Mouse (Mus musculus) right cerebral cortex, adult 18-20 months (tissue): ENCODE measurements around the gene Ms4a1.
"Not testable (repeated sequence)": the region's sequence is repeated elsewhere in the genome, so short reads cannot be mapped to it uniquely, and the experiment has no call there.

Experiments used
- DNase-seq: peaks from one replicate; pipeline ENCODE4 v3.0.0; 2022; ENCODE audit warnings: mixed read lengths

Ms4a1 gene

GRCm38 (mm10) chr19:11266052-11266845 lies at the start of gene Ms4a1:
Ms4a1 (minus strand) TSS chr19:11266241.
- no peak for DNase-seq

GRCm38 (mm10) chr19:11314354-11314753 lies 48.3 kb upstream of the Ms4a1 start, which contains the start of gene Ms4a14:
Ms4a14 (minus strand) TSS chr19:11314454.
- DNase-seq: no peak

- no peak for DNase-seq
Measured at GRCm38 (mm10) chr19:11308888-11309287, 42.8 kb upstream of the Ms4a1 start.

DNA sequence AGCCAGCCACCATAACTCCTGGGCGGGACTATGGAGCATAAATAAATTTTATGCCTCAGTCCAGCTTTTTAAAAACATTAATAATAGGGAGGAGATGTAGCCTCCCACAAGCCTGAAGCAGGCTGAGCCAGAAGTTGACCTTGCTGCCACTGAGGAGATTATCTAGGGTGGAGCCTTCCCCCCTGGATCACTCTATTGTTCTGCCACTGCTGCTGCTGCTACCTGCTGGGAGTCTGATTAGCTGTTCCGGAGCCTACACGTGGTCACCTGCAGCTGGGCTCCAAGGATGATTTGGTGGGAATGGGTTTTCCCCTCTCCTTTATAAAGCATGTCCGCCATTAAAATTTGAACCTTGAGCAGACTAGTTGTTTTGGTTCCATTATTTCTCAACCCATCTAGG lies 33.5 kb upstream of the Ms4a1 start:
- DNase-seq: not testable (repeated sequence)

- DNase-seq: no peak
Measured at GRCm38 (mm10) chr19:11298939-11299338, 32.9 kb upstream of the Ms4a1 start.

DNA sequence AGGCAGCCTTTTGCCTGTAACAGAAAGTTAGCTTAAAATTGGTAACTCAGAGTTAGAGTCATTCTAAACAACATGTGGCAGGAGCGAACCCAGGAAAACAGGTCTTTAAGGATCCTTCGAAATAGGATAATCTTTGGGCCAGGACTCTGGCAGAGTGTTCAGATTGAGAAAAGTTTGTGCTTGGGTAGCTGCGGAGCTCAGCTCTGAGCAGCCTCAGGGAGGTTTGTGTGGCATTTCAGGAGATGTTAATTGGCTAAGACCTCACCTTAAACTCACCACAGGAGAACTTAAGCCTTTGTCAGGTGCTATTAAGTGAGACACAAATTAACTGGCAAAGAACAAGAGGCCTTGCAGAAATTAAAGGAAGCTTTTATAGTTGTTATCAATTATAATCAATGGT lies 27.6 kb upstream of the Ms4a1 start:
- not testable (repeated sequence) for DNase-seq

DNA sequence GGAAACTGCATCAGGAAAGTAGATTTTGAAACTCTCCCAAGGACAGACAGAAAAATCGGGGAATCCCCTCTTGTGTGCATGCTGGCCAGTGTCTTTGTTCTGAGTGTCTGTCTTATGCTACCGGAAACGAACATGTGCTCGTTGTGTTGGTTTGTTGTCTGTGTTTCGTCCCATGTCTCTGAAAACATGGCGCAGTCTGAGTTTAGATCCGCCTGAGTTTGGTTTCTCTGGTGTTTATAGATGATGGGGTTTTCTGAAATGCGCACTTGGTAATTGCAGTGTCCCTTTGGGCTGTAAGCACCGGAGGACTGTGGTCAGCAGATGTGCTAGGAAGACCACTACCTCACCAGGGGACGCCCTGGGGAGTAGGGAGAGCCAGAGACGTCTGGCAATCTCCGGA lies 26.9 kb upstream of the Ms4a1 start:
- DNase-seq: peak; percentile 0

GRCm38 (mm10) chr19:11283773-11284172 lies 17.7 kb upstream of the Ms4a1 start, which contains the start of gene Ms4a5:
Ms4a5 (minus strand) TSS chr19:11283873.
- no peak for DNase-seq

DNA sequence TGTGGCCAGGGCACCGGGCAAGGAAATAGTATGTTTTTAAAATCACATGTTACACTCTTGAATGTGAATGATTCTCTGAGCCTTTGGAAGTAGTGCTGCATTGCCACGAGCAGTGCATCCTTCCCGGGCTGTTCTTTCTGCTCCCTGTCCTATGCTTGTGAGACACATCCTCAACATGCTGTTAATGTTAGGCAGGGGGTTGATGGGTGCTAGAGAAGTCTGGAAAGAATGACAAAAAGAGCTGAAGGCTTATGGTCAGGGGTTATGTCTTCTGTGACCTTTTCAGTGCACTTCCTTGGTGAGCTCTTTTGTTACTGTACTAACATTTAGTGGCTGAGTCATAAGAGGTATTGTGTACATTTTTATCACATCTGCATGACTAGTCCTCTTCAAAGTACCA lies 14.2 kb upstream of the Ms4a1 start:
- DNase-seq: no peak

GRCm38 (mm10) chr19:11276431-11276830 lies 10.4 kb upstream of the Ms4a1 start:
- DNase-seq: no peak

DNA sequence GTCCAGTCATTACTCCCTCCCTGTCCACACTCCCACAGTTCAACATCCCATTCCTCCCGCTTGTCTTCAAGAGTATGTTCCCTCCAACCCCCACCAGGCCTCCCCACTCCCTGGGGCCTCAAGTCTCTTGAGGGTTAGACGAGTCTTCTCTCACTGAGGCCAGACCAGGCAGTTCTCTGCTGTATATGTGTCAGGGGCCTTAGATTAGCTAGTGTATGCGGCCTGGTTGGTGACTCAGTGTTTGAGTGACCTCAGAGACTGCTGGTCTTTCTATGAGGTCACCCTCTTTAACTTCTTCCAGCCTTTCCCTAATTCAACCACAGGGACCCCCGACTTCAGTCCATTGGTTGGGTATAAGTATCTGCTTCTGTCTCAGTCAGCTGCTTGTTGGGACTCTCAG lies 915 bp upstream of the Ms4a1 start:
- DNase-seq: no peak

GRCm38 (mm10) chr19:11264602-11265185 lies 1.3 kb downstream of the Ms4a1 start:
- no peak for DNase-seq

DNA sequence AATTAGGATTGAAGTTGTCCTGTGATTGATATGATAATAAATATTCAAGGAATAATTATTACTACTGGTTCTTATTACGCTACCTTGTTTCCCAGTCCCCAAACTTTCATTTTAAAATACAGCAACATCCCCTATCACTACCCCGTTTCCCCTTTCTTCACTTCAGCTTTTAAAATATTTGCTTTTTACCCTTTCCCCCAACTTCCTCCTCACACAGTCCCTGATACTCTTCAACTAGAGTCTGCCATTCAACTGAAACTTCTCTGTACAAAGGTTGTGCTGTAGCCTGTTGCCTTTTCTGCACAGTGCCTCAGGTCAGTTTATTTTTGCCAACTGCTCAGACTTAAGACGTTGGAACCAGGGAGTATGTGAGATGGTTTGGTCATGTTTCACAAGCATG lies 2.5 kb downstream of the Ms4a1 start:
- no peak for DNase-seq

GRCm38 (mm10) chr19:11262932-11263331 lies 3.1 kb downstream of the Ms4a1 start:
- not testable (repeated sequence) for DNase-seq

GRCm38 (mm10) chr19:11261522-11261921 lies 4.5 kb downstream of the Ms4a1 start:
- DNase-seq: no peak

GRCm38 (mm10) chr19:11244230-11244629 lies 21.8 kb downstream of the Ms4a1 start:
- DNase-seq: no peak

DNA sequence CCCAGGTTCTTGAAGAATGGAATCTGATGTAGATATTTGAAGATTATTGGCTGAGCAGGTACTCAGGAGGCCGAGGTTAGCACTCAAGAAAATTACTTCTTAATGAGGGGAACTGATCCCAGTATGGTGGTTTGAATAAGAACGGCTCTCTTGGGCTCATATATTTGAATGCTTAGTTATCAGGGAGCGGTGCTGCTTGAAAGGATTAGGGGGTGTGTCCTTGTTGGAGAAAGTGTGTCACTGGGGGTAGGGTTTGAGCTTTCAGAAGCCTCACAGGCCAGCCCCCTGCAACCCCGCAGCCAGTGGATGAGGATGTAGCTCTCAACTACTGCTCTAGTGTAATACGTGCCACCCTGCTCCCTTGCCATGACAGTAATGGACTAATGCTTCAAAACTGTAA lies 23.5 kb downstream of the Ms4a1 start:
- no peak for DNase-seq

GRCm38 (mm10) chr19:11235820-11236219 lies 30.2 kb downstream of the Ms4a1 start:
- DNase-seq: no peak

DNA sequence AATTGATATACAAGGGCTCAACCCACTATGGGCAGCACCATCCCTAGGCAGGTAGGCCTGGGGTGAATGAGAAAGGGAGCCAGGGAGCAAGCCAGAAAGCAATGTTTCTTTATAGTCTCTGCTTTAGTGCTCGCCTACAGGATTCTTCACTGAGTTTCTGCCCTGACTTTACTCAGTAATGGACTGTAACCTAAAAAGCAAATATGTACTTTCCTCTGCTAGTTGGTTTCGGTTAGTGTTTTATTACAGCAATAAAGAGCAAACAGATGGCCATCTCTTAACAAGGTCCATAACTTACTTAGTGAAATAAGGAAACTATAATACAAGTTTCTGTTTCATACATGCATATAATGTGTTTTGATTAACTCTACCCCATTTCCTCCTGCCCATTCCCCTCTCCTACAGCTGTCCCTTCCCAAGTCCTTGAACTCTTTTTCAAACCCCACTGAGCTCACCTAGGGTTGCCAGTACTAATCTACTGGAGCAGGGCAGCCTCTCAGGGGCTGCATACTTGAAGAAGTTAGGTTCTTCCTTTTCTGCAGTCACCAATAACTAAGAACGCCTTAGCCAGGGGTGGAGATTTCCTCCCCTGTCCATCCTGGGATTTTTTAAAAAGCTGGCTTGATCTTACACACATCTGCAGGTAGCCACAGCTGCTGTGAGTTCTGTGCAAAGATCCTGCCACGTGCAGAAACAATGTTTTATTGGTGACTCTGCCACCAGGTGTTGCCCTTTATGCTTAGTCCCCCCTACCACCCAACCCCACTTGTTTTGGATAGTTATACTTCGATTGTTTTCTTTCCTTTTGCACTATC lies 30.9 kb downstream of the Ms4a1 start:
- DNase-seq: no peak

DNA sequence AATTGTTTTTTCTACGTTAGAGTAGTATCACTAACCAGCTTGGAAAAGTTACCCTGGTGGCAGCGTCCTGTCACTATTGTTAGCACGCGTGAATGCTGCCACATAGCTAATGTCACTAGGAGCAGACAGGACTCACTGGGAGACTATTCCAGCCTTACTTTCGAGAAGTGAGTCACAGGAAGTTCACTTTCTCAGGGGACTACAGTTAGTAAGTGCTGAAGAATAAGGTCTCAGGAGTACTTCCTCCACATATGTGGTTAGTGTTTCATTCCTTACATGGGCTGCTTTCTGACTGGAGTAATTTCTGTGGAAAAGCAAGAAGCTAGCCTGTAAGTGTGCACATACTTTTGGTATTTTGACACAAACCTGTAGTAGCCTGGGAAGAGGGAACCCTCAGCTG lies 31.8 kb downstream of the Ms4a1 start:
- DNase-seq: no peak

GRCm38 (mm10) chr19:11232348-11232747 lies 33.7 kb downstream of the Ms4a1 start, which contains the start of gene Ms4a12:
Ms4a12 (minus strand) TSS chr19:11232448.
- DNase-seq: no peak
